17 mouse cellular contexts compared by ENCODE assay signal in genomic region chr7:133163011-133163410, GRCm38 (mm10). TPM values are rescaled to one million over a fixed set of nuclear protein-coding genes. Genes with fewer than 3 reads are reported as not detected.
DNase-seq lines count a peak whose midpoint lies in the region; ATAC-seq lines count a peak whose summit lies in the region.
"Had no signal": no experiment of that assay in that cellular context is flagged by ENCODE, and none has a peak within 500 bp of the region (broad histone marks: within the 10 kb centered on the region; RNA-seq: fewer than 3 reads in every experiment).

No protein-coding gene starts in this region.

- H3K27me3 ChIP-seq in intestine, embryonic 16.5 days (replicated peaks; ENCODE audit: control insufficient read depth, insufficient read depth, low read length), result no peaks in the 10 kb centered on the region
- H3K27me3 ChIP-seq in hindbrain, embryonic 16.5 days (replicated peaks; ENCODE audit: control insufficient read depth, insufficient read depth, low read length), result no peaks in the 10 kb centered on the region
- H3K27me3 ChIP-seq: embryonic facial prominence, embryonic 13.5 days; midbrain, embryonic 13.5 days had no signal

- H3K4me1 ChIP-seq in intestine, embryonic 16.5 days (ENCODE audit: control insufficient read depth, insufficient read depth, low read length), result peaks cover 20% of the 10 kb centered on the region
- H3K4me1 ChIP-seq in hindbrain, embryonic 16.5 days (ENCODE audit: control insufficient read depth, insufficient read depth, low read depth, low read length), result peaks cover 7% of the 10 kb centered on the region
- H3K4me1 ChIP-seq: heart, embryonic 13.5 days had no signal

- peak; percentile 13 to 22 for DNase-seq in adrenal gland, postnatal 36 days
- no peak for DNase-seq in adrenal gland, postnatal 10 days
- DNase-seq in layer of hippocampus, adult 11-12 months (ENCODE audit: low spot score), result peak; percentile 6
- DNase-seq in layer of hippocampus, postnatal 25 days (ENCODE audit: extremely low spot score in 1 of 2, low spot score in 1 of 2), result no peak
- DNase-seq in kidney, postnatal 36 days, result peak; percentile 52 to 66
- no peak for DNase-seq in cerebellum, adult 9-11 months
- DNase-seq: adrenal gland, adult 8-10 months; right cerebral cortex, postnatal 4 days; thymus, postnatal 36 days had no signal

- H3K9me3 ChIP-seq in intestine, embryonic 16.5 days (ENCODE audit: control insufficient read depth, low read length), result no peaks in the 10 kb centered on the region
- H3K9me3 ChIP-seq in hindbrain, embryonic 16.5 days (ENCODE audit: control insufficient read depth, low read length), result no peaks in the 10 kb centered on the region
- H3K9me3 ChIP-seq: embryonic facial prominence, embryonic 13.5 days; forebrain, embryonic 10.5 days; heart, embryonic 13.5 days; midbrain, embryonic 13.5 days had no signal

- no peaks in the 10 kb centered on the region for H3K36me3 ChIP-seq in intestine, embryonic 16.5 days (ENCODE audit: control insufficient read depth, insufficient read depth, low read length)
- no peaks in the 10 kb centered on the region for H3K36me3 ChIP-seq in hindbrain, embryonic 16.5 days (ENCODE audit: control insufficient read depth, insufficient read depth, low read length)
- H3K36me3 ChIP-seq: embryonic facial prominence, embryonic 13.5 days; forebrain, embryonic 10.5 days; heart, embryonic 13.5 days; midbrain, embryonic 13.5 days had no signal

- H3K4me2 ChIP-seq in intestine, embryonic 16.5 days (ENCODE audit: low read depth, low read length), result no peak overlapping the region
- H3K4me2 ChIP-seq in hindbrain, embryonic 16.5 days (ENCODE audit: low read length), result no peak overlapping the region
- H3K4me2 ChIP-seq: embryonic facial prominence, embryonic 13.5 days; heart, embryonic 13.5 days; midbrain, embryonic 13.5 days had no signal

- 48% methylated on average over 5 of the region's 5 CpGs for WGBS in intestine, embryonic 16.5 days
- 65% methylated on average over 5 of the region's 5 CpGs for WGBS in hindbrain, embryonic 16.5 days

- H3K9ac ChIP-seq in intestine, embryonic 16.5 days (ENCODE audit: low read depth, low read length), result no peak overlapping the region
- no peak overlapping the region for H3K9ac ChIP-seq in hindbrain, embryonic 16.5 days (ENCODE audit: low read depth, low read length)
- H3K9ac ChIP-seq: embryonic facial prominence, embryonic 13.5 days; heart, embryonic 13.5 days; liver, embryonic 14.5 days; midbrain, embryonic 13.5 days had no signal

- H3K27ac ChIP-seq in intestine, embryonic 16.5 days (ENCODE audit: low read length), result no peak overlapping the region
- H3K27ac ChIP-seq in hindbrain, embryonic 16.5 days (ENCODE audit: low read depth, low read length), result no peak overlapping the region
- H3K27ac ChIP-seq: embryonic facial prominence, embryonic 13.5 days; forebrain, embryonic 10.5 days; heart, embryonic 13.5 days; liver, embryonic 14.5 days; midbrain, embryonic 13.5 days had no signal

- no peak overlapping the region for H3K4me3 ChIP-seq in intestine, embryonic 16.5 days (ENCODE audit: low read length)
- H3K4me3 ChIP-seq in hindbrain, embryonic 16.5 days (ENCODE audit: low read length), result no peak overlapping the region
- H3K4me3 ChIP-seq: embryonic facial prominence, embryonic 13.5 days; forebrain, embryonic 10.5 days; heart, embryonic 13.5 days; midbrain, embryonic 13.5 days had no signal

- ATAC-seq in intestine, embryonic 16.5 days, result peak; percentile 75
- no peak for ATAC-seq in hindbrain, embryonic 16.5 days
- ATAC-seq: midbrain, embryonic 13.5 days had no signal

RNA-seq across cellular contexts. Expression of gene Ctbp2, which starts 38.9 kb away (rescaled TPM):
- total RNA-seq in adrenal gland, postnatal 36 days (2021), result 10 to 100 TPM; 65.6 to 68.6 TPM
- total RNA-seq in adrenal gland, postnatal 10 days (2021), result 10 to 100 TPM; 52.8 to 63.1 TPM
- 10 to 100 TPM; 44.8 to 47.5 TPM for total RNA-seq in layer of hippocampus, postnatal 25 days (2021)
- polyA plus RNA-seq in intestine, embryonic 16.5 days (2015; fragmentation: Nextera tagmentation; extraction: Ambion mirVana), result 78.3 and 80.2 TPM in 2 replicates
- polyA plus RNA-seq in hindbrain, embryonic 16.5 days (2015; fragmentation: Nextera tagmentation; extraction: Ambion mirVana), result 44.9 and 57.9 TPM in 2 replicates

RNA-seq across cellular contexts. Expression of gene Fgfr2, which starts 39.9 kb away (rescaled TPM):
- 100 to 1,000 TPM; 190 to 480 TPM for total RNA-seq in adrenal gland, postnatal 36 days (2021)
- 100 to 1,000 TPM; 128 to 169 TPM for total RNA-seq in adrenal gland, postnatal 10 days (2021)
- 10 to 100 TPM; 43.7 to 44.3 TPM for total RNA-seq in layer of hippocampus, postnatal 25 days (2021)
- polyA plus RNA-seq in intestine, embryonic 16.5 days (2015; fragmentation: Nextera tagmentation; extraction: Ambion mirVana), result 47.3 and 47.6 TPM in 2 replicates
- polyA plus RNA-seq in hindbrain, embryonic 16.5 days (2015; fragmentation: Nextera tagmentation; extraction: Ambion mirVana), result 24.1 and 27.7 TPM in 2 replicates
- total RNA-seq: common myeloid progenitor, adult 5-6 weeks had no signal

Comparison
In these comparisons a context has a peak if more than half of its experiments do, and no peak if none do; other contexts are left out.
1. DNase-seq: peak in adrenal gland, postnatal 36 days (2 of 2), layer of hippocampus, adult 11-12 months (single experiment) and kidney, postnatal 36 days (2 of 2); none in adrenal gland, postnatal 10 days (single experiment), layer of hippocampus, postnatal 25 days (0 of 2) and cerebellum, adult 9-11 months (single experiment).